Mouse (Mus musculus): ENCODE data around the gene Zfp799.

- TF ChIP-seq CTCF (IDR thresholded peaks at IDR 0.05; ENCODE audit: extremely low read depth, insufficient read depth, insufficient read length, insufficient replicate concordance) (no peak), POLR2A (IDR thresholded peaks at IDR 0.05; ENCODE audit: low read depth, low read length) (peak; percentile 31; the same call in 1 of the 2 replicates)
Measured at GRCm38 (mm10) chr17:32829540-32830417, at the start of gene Zfp799.
